Mouse (Mus musculus) liver, postnatal 0 days (tissue): ENCODE results near the gene Mpl.

Experiments
- CTCF ChIP-seq: sonication (generic); IDR thresholded peaks from 2 replicates; pipeline ENCODE4 v1.5.1; 2016; ENCODE audit warnings: antibody characterized with exemption, low read depth
- EP300 ChIP-seq: IDR thresholded peaks from 2 replicates; pipeline ENCODE4 v1.6.1; 2016; ENCODE audit warnings: antibody characterized with exemption, low read depth, mild to moderate bottlenecking

DNA sequence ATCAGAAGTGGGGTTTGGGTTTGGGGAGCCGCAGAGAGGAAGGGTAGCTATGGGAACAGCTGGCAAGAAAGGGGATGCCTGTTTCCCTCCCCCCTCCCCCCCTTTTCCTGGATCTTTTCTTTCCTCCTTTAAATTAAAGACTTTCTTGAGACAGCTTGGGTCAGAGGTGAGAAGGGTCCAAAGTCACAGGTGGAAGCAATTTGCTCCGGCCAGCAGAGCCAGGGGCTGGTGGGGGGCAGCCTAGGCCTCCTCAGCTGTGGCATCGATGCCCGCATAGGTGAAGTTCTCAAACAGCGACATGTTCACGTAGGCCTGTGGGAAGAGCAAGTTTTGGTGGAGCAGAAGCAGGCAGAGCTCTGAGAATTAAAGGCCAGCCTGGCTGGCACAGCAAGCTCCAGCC is 14.0 kb upstream of the Mpl start:
- TF ChIP-seq CTCF: no peak
- TF ChIP-seq EP300: no peak
